Mouse (Mus musculus): Measurements from ENCODE around the gene 1700113H08Rik.

1700113H08Rik gene

DNA sequence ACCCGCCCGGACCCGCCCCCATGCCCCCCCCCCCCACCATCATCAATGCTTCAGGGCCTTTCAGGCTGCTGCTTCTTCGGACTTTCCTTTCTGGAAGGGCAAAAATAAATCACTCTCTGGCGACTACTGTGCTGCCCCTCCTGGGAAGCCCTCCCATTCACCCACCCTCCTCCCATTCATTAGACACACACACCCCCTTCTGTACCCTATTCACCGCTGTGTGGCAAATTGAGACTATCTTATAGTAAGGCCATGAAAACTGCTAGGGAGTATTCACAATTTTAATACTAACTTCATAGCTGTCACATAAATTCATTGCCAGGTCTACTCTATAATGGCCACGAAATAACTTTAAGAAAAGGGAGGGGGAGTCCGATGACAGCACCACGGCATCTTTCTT is 1.1 kb downstream of the 1700113H08Rik start:
- no peak for DNase-seq (ENCODE audit: extremely low spot score, low read depth, low spot score)

DNA sequence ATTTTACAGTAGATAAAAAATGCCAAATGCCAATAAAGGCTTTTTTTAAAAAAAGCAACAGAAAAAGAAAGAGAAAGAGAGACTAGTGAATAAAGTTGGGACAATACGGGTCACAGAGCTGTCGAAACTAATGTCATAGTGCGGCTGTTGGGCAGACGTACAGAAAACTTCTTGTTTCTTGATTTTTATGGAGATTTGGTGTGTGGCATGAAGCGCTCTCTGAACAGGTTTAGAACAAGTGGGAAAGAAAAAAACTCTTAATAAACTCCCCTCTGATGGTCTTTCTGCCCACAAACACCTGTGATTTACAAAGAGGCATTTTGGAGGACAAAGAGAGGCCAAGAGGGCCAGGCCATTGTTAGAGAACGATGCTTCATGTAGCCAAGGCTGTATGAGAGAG is 1.6 kb downstream of the 1700113H08Rik start:
- DNase-seq (ENCODE audit: extremely low spot score, low read depth, low spot score), result no peak

DNA sequence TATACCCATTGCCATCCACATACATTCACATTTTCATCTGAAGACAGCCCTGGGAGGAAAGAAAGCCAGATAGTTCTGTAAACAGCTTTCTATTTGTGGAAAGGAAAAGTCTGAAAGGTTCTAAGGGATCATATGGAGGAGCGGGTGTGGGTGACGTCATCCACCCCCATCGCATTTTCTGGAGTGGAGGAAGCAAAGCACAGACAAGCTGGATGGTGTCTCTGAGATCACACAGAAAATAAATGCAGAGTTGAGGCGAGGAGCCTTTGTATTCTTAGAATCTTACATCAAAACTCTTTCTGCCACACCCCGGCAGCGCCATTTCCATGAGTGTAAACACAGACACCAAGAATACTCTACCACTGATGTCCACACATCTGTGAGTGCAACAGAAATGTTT is 26.4 kb downstream of the 1700113H08Rik start:
- DNase-seq (ENCODE audit: extremely low spot score, low read depth, low spot score), result no peak

DNA sequence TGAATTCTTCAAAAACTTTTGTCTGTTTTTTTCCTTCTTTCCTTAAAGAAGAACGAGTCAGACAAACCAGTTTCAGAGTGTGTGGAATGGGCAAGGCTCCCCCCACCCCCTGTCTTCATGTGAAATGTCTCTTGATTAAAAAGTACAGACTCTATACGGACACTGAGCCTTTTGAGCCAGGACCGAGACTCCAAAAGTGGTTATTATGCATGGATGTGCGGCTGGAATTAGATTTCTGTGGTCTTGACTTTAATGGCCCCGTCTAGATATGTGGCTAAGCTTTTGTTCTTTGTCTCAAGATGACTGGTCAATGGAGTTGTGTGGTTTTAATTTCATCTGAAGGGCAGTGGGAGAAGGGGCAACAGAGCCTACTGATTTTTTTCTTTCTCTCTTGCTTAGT is 29.8 kb downstream of the 1700113H08Rik start:
- no peak for DNase-seq (ENCODE audit: extremely low spot score, low read depth, low spot score)

DNA sequence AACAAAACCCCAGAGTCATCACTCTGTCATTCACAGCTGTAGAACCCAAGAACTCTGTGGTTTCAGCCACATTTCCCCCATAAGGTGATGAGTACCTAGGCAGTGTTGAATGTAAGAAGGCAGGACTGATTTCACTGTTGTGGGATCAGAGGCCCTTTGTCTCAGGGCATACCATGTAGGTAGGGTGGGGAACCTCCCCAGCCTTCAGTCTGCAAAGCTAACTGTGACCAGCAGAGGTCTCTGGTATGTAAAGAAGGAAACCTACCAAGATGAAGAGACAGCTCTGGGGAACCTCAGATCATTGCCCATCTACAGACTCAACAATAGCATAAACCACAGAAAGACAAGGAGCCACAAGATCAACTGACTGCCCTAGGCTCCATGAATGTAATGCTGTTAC is 36.4 kb downstream of the 1700113H08Rik start:
- DNase-seq (ENCODE audit: extremely low spot score, low read depth, low spot score), result no peak

DNA sequence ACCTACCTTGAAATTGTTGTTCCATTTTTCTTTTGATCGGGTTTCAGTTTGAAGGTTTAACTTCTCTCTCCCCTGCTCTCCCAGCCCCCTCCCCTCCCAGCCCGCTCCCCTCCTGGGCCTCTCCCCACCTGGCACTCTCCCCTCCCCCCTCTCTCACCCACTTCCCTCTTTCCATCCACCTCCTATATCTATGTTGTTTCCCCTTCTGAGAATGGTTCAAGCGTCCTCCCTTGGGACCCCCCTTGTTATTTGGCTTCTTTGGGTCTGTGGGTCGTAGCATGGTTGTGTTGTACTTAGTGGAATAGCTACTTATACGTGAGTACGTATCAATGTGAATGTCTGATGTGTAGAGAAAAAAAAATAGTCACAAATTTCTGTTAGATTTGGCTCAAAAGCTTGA is 40.9 kb downstream of the 1700113H08Rik start:
- no peak for DNase-seq (ENCODE audit: extremely low spot score, low read depth, low spot score)

DNA sequence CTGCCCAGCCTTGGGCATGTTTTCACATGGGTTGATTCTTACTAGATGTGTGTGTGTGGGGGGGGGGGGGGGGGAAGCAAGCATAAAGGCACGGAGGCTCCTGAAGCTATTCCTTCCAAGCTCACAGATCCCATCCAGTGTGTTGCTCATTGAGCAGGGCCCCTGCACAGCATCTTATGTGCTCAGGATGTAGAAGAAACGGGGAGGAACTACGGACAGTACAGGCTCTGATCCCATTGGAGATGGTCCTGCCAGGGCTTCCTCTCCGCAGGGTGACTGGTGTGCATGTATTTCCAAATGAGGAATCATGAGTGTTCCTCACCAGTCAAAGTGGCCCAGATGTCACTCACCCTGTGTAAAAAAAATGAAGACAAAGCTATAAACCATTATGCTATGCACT is 42.8 kb downstream of the 1700113H08Rik start:
- no peak for DNase-seq (ENCODE audit: extremely low spot score, low read depth, low spot score)

DNA sequence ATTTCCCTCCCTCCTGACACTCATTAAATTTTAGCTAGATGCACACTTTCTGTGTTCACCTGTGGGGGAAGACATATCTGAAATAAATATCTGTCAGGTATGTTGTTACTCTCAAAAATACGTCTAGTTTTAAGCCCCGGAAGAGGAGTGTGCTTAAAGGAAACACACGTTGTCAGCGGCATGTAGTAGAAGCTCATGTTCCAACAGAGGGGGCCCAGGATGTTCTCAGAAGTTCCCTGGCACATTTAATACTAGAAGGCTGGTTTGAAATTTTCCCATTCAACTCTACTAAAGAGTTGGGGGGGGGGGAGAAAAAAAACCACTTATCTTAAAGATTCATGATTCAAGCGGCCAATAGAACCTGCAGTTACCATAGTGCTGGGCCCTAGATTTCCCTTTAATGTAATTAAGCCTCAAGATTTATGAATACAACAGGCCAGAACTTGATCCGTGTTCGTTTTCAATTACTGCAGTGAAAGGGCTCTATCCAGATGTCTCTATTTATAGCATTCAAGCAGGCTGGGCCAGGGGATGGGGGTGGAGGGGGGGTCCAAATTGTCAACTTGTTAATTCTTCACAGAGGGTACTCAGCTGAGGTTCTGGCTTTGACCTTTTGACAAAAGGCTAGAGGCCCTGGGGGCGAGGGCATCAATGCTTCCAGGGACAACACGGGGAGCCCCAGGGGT is 43.6 kb downstream of the 1700113H08Rik start:
- DNase-seq (ENCODE audit: extremely low spot score, low read depth, low spot score), result peak; percentile 71

DNA sequence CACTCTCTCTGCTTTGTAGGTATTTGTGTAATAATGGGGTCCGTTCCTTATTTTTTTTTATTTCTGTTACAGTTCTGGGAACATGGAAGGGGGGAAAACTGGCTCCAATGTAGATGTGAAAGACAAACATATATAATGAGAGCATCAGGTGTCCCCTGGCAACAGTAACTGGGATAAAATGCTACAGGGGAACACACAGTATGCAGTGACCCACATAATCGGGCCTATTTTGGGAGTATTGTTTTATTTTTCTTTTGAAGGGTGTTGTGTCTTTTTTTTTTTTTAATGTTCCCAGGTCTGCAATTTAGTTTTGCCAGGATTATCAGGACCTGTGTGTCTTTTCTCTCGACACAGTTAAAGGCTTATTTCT is 44.1 kb downstream of the 1700113H08Rik start:
- DNase-seq (ENCODE audit: extremely low spot score, low read depth, low spot score), result no peak

DNA sequence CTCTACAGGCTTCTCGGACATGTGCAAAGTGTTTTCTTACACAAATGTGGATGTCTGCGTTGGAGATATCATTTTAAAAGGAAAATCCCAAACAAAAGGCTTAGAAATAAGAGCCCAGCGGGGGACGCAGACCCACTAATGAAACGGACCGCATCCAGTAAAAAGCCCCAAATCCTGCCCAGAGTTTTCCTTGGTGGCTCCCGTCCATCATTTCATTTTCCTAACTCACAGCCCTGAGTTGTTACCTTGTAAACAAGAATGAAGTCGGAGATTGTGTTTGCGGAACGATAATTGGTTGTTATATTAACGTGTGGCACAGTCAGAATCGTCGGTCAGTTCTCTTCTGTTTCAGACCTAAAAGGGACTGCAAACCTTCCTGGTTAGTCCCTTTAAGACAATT is 44.6 kb downstream of the 1700113H08Rik start:
- DNase-seq (ENCODE audit: extremely low spot score, low read depth, low spot score), result no peak

DNA sequence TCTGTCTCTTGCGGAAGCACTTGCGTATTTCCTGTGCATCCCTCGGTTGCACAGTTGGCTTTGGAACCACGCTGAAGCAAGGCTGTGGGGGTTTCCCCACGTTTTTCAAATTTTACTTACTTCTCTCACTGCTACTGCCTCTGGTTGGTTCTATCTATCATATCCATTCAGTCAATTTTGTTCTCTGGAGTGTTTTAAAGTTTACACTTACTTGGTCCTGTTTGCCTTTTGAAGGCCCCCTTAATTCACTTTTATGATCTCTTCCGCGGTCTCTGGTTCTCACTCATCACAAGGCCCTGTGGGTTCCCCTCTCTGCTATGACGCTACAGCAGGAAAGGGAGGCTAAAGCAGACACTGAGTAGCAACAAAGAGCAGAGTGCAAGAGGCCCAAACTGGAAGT is 45.4 kb downstream of the 1700113H08Rik start:
- no peak for DNase-seq (ENCODE audit: extremely low spot score, low read depth, low spot score)

DNA sequence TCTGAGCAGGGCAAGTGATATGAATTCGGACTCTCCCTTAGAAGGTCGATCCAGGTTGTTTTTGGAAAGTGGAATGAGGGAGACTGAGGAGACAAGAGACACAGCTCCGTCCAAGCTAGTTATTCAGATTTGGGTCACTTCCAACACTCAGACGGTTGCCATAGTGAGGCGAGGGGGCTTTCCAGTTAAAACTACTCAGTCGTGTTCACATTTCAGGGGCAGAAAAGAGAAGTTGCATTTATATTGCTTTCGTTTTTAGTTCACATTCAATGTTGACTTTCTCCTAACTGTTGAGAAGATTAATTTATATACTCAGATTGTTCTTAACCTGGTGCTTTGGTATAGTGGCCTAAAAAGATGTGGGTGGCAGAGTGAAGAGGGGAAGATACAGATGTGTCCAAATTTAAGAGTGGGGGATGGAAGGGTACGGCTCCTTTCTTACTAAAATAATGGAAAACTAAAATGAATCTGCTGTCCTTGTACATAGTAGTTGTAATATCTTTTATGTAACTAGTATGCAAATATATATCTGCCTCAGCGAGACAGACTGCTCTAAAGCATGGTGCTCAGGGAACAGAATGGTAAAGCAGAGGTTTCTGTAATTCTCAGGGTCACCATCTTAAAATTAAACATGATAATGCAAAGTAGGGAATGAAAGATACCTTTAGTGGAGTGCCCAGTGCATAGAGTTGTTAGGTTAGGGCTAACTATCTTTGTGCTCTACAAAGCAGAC is 49.9 kb downstream of the 1700113H08Rik start:
- DNase-seq (ENCODE audit: extremely low spot score, low read depth, low spot score), result no peak

DNA sequence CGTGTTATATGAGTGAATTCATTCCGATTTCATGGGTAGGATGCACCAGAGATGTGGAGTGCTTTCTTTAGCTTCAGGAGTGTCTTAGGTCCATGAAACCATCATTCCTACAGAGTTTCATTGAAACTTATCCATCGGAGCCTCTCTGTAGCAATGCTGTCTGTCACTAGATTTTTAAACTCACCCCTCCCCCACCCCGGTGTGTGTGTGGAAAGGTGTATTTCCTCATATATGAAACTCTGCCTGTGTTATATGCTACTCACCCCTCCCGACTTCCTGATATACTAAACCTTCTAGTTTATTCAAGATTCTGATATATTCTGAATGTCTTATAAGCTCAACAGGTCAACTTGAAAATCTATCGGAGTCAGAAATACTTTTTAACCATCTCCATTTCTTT is 50.5 kb downstream of the 1700113H08Rik start:
- DNase-seq (ENCODE audit: extremely low spot score, low read depth, low spot score), result no peak

DNA sequence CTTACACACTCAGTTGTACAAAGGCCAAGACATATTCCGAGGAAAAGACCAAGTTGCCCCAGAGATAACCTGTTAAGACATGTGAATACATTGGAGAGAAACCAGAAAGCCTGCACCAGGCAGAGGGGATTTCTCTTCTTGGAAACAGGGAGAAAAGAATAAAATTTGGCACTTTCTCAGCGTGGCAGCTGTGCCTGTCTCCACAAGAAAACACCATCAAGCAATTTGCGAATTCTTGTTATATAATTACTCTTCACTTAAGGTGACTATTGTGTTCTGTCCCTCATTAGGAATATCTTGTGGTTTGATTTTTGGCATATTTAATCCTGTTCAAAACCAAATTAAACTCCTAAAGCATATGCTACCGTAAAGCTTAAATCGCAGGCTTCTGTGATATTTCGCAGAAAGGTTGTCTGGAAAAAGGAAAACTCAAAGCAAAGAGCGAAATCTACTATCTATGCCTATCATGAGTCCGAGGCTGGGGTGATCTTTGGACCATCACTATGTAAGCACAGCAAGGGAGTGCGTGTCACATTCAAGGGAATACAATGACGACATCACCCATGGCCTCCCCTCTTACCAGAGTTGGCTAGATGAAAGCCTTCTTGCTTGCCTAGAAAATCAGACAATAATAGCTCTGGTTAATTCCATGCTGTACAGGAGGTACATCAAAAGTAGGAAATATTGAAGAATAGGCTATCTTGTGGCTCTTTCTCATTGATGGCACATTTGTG is 51.4 kb downstream of the 1700113H08Rik start:
- DNase-seq (ENCODE audit: extremely low spot score, low read depth, low spot score), result no peak

DNA sequence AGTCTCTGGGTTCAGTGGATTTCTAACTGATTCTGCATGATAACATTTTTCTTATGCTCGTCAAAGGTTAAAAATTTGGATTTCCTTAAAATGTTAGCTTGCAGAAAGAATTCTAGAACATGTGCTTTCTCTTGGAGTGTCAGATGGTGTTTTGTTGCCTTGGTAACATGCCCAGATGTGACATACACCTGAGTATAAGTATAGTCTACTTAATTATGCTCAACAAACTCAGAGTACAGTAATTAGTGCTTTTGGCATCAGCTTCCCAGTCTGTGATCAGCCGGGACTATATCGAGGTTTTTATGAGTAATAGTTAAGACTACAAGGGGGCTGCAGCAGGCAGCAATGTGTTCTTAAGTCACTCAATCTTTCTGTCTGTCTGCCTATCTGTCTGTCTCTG is 53.1 kb downstream of the 1700113H08Rik start:
- DNase-seq (ENCODE audit: extremely low spot score, low read depth, low spot score), result no peak

DNA sequence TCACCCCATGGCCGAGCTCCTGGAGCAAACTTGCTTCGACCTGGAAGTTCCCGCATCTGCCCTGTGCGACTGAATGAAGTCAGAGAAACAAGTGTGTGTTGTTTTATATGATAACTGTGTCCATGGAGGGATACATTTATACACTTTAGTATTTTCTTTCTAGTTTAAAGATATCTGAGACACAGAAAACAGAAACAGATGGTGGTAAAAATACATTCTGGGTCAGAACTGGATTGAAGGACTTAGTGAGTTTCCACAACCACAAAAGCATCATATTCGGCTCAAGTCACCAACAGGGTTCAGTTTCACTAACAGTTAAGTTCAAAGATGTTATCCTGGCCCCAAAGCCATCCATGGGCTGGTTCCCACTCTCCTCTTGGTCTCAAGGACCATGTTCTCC is 67.2 kb downstream of the 1700113H08Rik start:
- no peak for DNase-seq (ENCODE audit: extremely low spot score, low read depth, low spot score)

DNA sequence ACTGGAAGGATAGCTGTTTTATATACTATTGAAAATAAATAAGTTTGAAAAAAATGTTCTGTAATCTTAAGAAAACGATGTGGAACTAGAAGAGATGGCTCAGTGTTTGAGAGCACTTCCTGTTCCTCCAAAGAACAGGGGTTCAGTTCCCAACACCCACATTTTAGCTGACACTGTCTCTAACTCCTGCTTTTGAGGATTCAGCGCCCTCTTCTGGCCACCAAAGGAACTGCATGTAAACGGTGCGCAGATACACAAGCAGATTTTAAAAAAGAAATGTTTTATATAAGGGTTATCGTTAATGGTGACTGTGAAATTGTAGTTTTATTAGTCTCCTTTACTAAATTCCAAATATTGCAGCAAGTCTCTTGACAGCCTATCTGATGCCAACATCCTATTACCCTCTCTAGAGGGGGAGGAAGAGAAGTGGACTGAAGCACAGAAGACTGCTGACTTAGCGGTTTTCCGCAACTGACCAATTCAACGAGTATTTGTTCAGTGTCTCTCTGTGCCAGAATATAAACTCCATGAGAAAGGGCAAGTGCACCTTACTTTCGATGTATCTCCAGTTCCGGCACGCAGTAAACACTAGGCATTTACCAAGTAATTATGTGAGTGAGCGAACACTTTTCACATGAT is 68.5 kb downstream of the 1700113H08Rik start:
- no peak for DNase-seq (ENCODE audit: extremely low spot score, low read depth, low spot score)

DNA sequence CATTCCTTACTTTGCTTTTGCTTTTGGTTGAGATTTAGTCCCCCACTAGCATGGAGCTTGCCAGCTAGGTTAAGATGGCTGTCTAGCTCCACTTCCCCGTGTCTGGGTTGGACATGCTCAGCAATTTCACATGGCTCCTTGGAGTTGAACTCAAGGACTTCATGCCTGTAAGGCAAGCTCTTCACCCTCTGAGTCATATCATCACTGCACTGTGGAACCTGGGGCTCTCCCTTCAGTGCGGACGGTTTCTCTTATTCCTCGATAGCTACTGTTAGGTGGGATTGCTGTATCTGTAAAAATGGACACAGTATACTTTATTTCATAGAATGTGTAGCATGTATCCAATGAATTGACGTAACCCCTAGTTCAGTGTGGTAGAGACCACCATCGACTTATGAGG is 93.2 kb downstream of the 1700113H08Rik start:
- DNase-seq (ENCODE audit: extremely low spot score, low read depth, low spot score), result no peak

DNA sequence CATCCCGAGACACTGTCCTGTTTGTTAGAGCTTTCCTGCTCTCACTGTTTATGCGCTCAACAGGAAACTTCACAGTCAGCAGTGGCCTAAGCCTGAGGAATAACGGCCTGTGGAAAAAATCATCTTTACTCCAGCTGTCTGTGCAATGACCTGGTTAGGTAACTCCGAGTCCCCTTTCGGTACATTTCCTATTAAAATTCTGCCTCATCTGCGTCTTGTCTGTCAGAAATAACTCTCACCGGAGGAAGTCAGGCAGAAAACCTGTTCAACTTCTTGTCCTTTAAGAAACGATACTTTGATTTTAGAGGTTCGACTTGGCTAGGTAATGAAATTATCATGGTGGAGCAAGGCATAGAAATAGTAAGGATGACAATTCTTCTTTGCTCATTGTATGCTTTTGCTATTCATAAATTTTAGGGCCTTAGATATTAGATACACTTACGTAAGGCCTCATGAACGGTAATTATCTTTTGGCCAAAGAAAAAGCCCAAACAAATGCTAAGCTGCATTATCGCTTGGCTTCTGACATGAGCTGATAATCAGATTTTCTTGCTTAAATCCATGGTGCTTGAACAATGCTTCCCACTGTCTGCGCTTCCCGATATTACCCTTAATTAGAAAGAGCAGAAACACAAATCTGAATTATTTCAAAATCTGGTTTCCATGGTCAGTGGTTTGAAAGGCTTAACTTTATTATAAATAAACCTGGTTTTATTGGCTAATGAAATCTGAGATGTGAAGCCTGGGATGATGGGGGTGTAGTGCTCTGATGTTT is 96.1 kb downstream of the 1700113H08Rik start:
- no peak for DNase-seq (ENCODE audit: extremely low spot score, low read depth, low spot score)

DNA sequence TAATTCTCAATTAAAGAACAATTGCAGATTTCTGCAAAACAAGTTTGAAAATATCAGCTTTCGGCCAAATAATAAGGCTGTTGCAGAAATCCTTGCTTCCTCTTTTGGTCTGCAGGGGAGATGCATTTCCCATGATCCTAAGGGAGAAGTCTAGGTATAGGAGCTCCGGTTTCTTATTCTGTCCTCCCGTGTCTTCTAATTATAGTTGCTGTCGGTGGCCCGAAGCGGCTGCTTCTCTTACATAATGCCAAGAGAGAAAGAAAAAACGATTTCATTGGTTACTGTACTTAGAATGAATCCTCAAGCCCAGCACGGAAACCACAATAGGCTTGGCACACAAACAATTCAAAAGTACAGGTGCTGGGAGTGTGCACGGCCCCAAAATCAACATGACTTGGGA is 101.9 kb downstream of the 1700113H08Rik start:
- DNase-seq (ENCODE audit: extremely low spot score, low read depth, low spot score), result no peak

Measured in hindlimb bud, embryonic 11.5 days (tissue).